Mouse (Mus musculus): ENCODE data around the gene Kcnc4. TPM values are rescaled to one million over a fixed set of nuclear protein-coding genes. Genes with fewer than 3 reads are reported as not detected.

Gene Kcnc4
- polyA plus RNA-seq, 1 experiment from 2014 or later = 1.8 TPM

- H3K36me3 ChIP-seq = no peaks in the 10 kb centered on the region
- 89% methylated on average over 9 of the region's 9 CpGs for WGBS
- H3K9ac ChIP-seq (replicated peaks) = no peak overlapping the region
- no peaks in the 10 kb centered on the region for H3K27me3 ChIP-seq
- peaks cover 18% of the 10 kb centered on the region for H3K4me1 ChIP-seq (replicated peaks)
- no peak overlapping the region for H3K27ac ChIP-seq
- H3K9me3 ChIP-seq = no peaks in the 10 kb centered on the region
- H3K4me3 ChIP-seq (replicated peaks) = no peak overlapping the region
- ATAC-seq = no peak
- no peak overlapping the region for H3K4me2 ChIP-seq (replicated peaks)
These were observed 42.6 kb downstream of the Kcnc4 start for GRCm38 (mm10) chr3:107416541-107417286.

GRCm38 (mm10) chr3:107413093-107413492 lies 46.3 kb downstream of the Kcnc4 start:
- Histone ChIP-seq H3K4me1 (replicated peaks) (peaks cover 26% of the 10 kb centered on the region), H3K27me3 (no peaks in the 10 kb centered on the region), H3K27ac (peak overlapping the region; percentile 77), H3K9ac (replicated peaks) (0 out of 2 replicates have a peak overlapping the region, but pooled peaks have one; percentile 15), H3K4me3 (replicated peaks) (no peak overlapping the region), H3K4me2 (replicated peaks) (no peak overlapping the region), H3K36me3 (no peaks in the 10 kb centered on the region), H3K9me3 (no peaks in the 10 kb centered on the region)
- 18% methylated on average over 2 of the region's 2 CpGs for WGBS
- 0 out of 2 replicates have a peak, but pooled peaks have one; percentile 3 for ATAC-seq

DNA sequence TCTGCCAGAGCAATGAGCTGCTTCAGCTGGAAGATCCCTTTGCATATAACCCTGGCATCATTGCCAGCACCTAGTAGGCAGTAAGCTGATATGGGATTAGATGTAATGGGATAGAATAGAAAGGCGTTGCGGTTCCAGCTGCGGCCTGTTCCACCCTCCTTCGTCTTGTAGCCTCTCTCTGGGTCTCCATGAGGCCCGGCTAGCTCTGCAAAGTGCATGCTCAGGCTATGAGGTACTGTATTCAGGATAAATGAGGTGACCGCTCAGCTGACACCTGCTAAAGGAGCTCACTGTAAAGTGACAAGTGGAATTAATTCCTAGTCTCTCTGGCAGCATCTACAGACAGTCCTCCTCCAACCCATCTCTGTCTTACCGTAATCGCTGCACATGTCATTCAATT lies 46.8 kb downstream of the Kcnc4 start:
- Histone ChIP-seq H3K4me3 (replicated peaks) (no peak overlapping the region), H3K27me3 (no peaks in the 10 kb centered on the region), H3K4me2 (replicated peaks) (no peak overlapping the region), H3K27ac (peak overlapping the region; percentile 77), H3K36me3 (no peaks in the 10 kb centered on the region), H3K9ac (replicated peaks) (no peak overlapping the region), H3K9me3 (no peaks in the 10 kb centered on the region), H3K4me1 (replicated peaks) (peaks cover 26% of the 10 kb centered on the region)
- WGBS = 67% methylated on average over 8 of the region's 8 CpGs
- ATAC-seq = peak; percentile 38

- H3K4me2 ChIP-seq (replicated peaks) = peak overlapping the region; percentile 15; the same call in 1 of the 2 replicates
- no peaks in the 10 kb centered on the region for H3K27me3 ChIP-seq
- ATAC-seq = peak; percentile 93
- H3K27ac ChIP-seq = peak overlapping the region; percentile 77
- H3K9me3 ChIP-seq = no peaks in the 10 kb centered on the region
- H3K9ac ChIP-seq (replicated peaks) = no peak overlapping the region
- H3K36me3 ChIP-seq = no peaks in the 10 kb centered on the region
- WGBS = 11% methylated on average over 4 of the region's 4 CpGs
- H3K4me1 ChIP-seq (replicated peaks) = peaks cover 26% of the 10 kb centered on the region
- H3K4me3 ChIP-seq (replicated peaks) = no peak overlapping the region
These were observed 47.7 kb downstream of the Kcnc4 start for GRCm38 (mm10) chr3:107411669-107412068.

GRCm38 (mm10) chr3:107401401-107401800 lies 58.0 kb downstream of the Kcnc4 start:
- no peaks in the 10 kb centered on the region for H3K27me3 ChIP-seq
- H3K27ac ChIP-seq = no peak overlapping the region
- H3K4me1 ChIP-seq (replicated peaks) = no peaks in the 10 kb centered on the region
- ATAC-seq = no peak
- H3K4me2 ChIP-seq (replicated peaks) = no peak overlapping the region
- H3K9ac ChIP-seq (replicated peaks) = no peak overlapping the region
- no peak overlapping the region for H3K4me3 ChIP-seq (replicated peaks)
- no peaks in the 10 kb centered on the region for H3K36me3 ChIP-seq
- WGBS = 92% methylated on average over 7 of the region's 7 CpGs
- H3K9me3 ChIP-seq = no peaks in the 10 kb centered on the region

- no peaks in the 10 kb centered on the region for H3K4me1 ChIP-seq (replicated peaks)
- no peak overlapping the region for H3K4me3 ChIP-seq (replicated peaks)
- H3K9me3 ChIP-seq = no peaks in the 10 kb centered on the region
- H3K36me3 ChIP-seq = no peaks in the 10 kb centered on the region
- ATAC-seq = no peak
- no peak overlapping the region for H3K4me2 ChIP-seq (replicated peaks)
- H3K9ac ChIP-seq (replicated peaks) = no peak overlapping the region
- WGBS = 91% methylated on average over 5 of the region's 5 CpGs
- no peak overlapping the region for H3K27ac ChIP-seq
- H3K27me3 ChIP-seq = no peaks in the 10 kb centered on the region
These were observed 59.2 kb downstream of the Kcnc4 start for GRCm38 (mm10) chr3:107399991-107400640.

- H3K27me3 ChIP-seq = no peaks in the 10 kb centered on the region
- 71% methylated on average over 4 of the region's 4 CpGs for WGBS
- H3K4me2 ChIP-seq (replicated peaks) = no peak overlapping the region
- no peaks in the 10 kb centered on the region for H3K36me3 ChIP-seq
- ATAC-seq = no peak
- H3K27ac ChIP-seq = no peak overlapping the region
- no peaks in the 10 kb centered on the region for H3K9me3 ChIP-seq
- no peak overlapping the region for H3K9ac ChIP-seq (replicated peaks)
- no peaks in the 10 kb centered on the region for H3K4me1 ChIP-seq (replicated peaks)
- H3K4me3 ChIP-seq (replicated peaks) = no peak overlapping the region
These were observed 68.2 kb downstream of the Kcnc4 start for GRCm38 (mm10) chr3:107391198-107391597.

Other genes with a start within 250 kb of the Kcnc4 start
- gene Cym, start 237.8 kb downstream of the Kcnc4 start, polyA plus RNA-seq (2015; fragmentation: Nextera tagmentation; extraction: Ambion mirVana) = 0.27 and 4.2 TPM in 2 replicates
- not detected in 2 replicates for gene A630076J17Rik, start 228.9 kb downstream of the Kcnc4 start, polyA plus RNA-seq (2015; fragmentation: Nextera tagmentation; extraction: Ambion mirVana)
- not detected in 2 replicates for gene Prok1, start 219.8 kb downstream of the Kcnc4 start, polyA plus RNA-seq (2015; fragmentation: Nextera tagmentation; extraction: Ambion mirVana)
- 203 and 216 TPM in 2 replicates for gene Lamtor5, start 180.7 kb downstream of the Kcnc4 start, polyA plus RNA-seq (2015; fragmentation: Nextera tagmentation; extraction: Ambion mirVana)
- gene Slc16a4, start 168.3 kb downstream of the Kcnc4 start, polyA plus RNA-seq (2015; fragmentation: Nextera tagmentation; extraction: Ambion mirVana) = 2.1 and 2.3 TPM in 2 replicates
- gene Rbm15, start 125.9 kb downstream of the Kcnc4 start, polyA plus RNA-seq (2015; fragmentation: Nextera tagmentation; extraction: Ambion mirVana) = 10.7 and 12.0 TPM in 2 replicates
- gene Slc6a17, start 58.5 kb upstream of the Kcnc4 start, polyA plus RNA-seq (2015; fragmentation: Nextera tagmentation; extraction: Ambion mirVana) = 6.0 and 13.4 TPM in 2 replicates
- gene Ubl4b, start 95.5 kb upstream of the Kcnc4 start, polyA plus RNA-seq (2015; fragmentation: Nextera tagmentation; extraction: Ambion mirVana) = not detected in 2 replicates
- gene Alx3, start 135.5 kb upstream of the Kcnc4 start, polyA plus RNA-seq (2015; fragmentation: Nextera tagmentation; extraction: Ambion mirVana) = 0.49 and 1.2 TPM in 2 replicates
- not detected in 2 replicates for gene Gm10961, start 171.8 kb upstream of the Kcnc4 start, polyA plus RNA-seq (2015; fragmentation: Nextera tagmentation; extraction: Ambion mirVana)
- 152 and 156 TPM in 2 replicates for gene Strip1, start 172.1 kb upstream of the Kcnc4 start, polyA plus RNA-seq (2015; fragmentation: Nextera tagmentation; extraction: Ambion mirVana)
- gene Ahcyl1, start 237.0 kb upstream of the Kcnc4 start, polyA plus RNA-seq (2015; fragmentation: Nextera tagmentation; extraction: Ambion mirVana) = 108 and 116 TPM in 2 replicates